Mouse (Mus musculus): Measurements from ENCODE around the gene Spint4. TPM values are rescaled to one million over a fixed set of nuclear protein-coding genes. Genes with fewer than 3 reads are reported as not detected.

The Spint4 gene
- polyA plus RNA-seq, 1 experiment from 2014 or later = not detected

DNA sequence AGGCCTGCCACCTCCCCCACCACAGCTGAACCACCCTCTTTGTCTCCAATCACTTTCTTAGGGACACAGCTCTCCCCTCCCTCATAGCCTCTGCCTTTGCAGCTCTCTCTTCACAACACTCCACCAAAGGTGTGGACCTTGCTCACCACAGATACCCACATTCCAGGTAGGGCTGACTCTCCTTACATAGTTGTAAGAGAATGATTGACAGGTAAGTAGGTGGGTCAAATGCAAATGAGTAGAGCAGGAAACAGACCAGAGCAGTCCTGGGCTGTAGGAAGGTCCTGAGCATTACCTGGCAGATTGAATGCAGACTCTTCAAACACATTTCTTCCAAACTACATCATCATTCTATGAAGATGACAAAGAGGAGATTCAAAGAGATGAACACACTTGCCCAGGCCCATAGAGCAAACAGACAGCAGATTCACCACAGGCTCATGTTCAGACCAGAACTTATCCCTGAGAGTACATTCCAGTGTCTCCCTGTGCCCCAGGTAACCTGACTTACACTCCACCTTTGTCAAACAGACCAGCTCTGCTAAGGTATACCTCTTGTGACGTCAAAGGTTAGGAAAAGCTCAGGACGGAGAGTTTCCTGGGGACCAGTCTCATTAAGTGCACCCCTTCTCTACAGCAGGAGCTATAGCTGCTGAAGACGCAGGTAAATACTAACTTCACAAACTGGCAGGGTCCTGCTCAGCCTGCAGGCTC, 39.2 kb downstream of the Spint4 start:
- no peak overlapping the region for H3K4me3 ChIP-seq
- no peaks in the 10 kb centered on the region for H3K36me3 ChIP-seq
- H3K4me2 ChIP-seq = no peak overlapping the region
- 80% methylated on average over 3 of the region's 3 CpGs for WGBS
- no peak overlapping the region for H3K27ac ChIP-seq
- H3K4me1 ChIP-seq (replicated peaks) = no peaks in the 10 kb centered on the region
- ATAC-seq (ENCODE audit: low FRiP score) = no peak
- 0 out of 2 replicates have a peak, but pooled peaks cover 5% of the 10 kb centered on the region for H3K27me3 ChIP-seq
- no peak overlapping the region for H3K9ac ChIP-seq
- H3K9me3 ChIP-seq = no peaks in the 10 kb centered on the region

DNA sequence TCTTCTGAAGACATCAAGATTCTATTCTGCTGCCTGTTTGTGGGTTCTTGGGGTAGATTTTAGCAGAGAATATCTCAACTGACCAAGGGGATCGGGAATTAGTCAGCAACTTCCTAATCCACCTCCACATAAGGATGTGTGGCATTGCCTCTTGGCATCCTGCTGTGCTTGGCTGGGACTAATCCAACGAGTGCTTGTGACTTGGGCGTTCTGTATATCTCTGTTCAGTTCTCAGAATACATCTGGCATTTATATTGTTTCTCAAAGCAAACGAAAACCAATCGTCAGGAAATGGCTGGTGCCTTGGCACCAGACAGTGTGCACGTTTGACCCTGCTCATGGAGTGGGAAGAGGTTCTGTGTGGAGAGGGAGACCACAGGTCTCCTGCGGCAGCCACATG, 41.6 kb downstream of the Spint4 start:
- Histone ChIP-seq H3K27ac (no peak overlapping the region), H3K4me1 (replicated peaks) (peaks cover under 1% of the 10 kb centered on the region), H3K27me3 (0 out of 2 replicates have a peak, but pooled peaks cover 9% of the 10 kb centered on the region), H3K36me3 (no peaks in the 10 kb centered on the region), H3K4me2 (no peak overlapping the region), H3K4me3 (no peak overlapping the region), H3K9me3 (no peaks in the 10 kb centered on the region), H3K9ac (no peak overlapping the region)
- 82% methylated on average over 7 of the region's 7 CpGs for WGBS
- ATAC-seq (ENCODE audit: low FRiP score) = no peak

DNA sequence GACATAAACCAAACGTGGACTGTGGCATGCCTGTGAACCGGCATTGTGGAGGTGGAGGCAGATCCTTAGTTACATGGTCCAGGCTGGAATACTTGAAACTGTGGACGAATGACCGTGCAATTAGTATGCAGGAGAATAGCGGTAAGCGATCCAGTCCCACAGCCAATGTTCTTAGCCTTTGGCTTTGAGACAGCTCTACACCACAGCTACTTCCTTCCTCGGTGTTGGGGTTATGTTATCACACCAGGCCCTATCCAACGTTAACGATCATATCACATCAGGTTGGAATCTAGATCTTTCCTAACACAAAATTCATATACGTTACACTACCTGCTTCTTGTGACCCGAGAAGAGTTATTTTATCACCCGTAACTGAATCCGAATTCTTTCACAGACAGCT, 46.7 kb downstream of the Spint4 start:
- no peak overlapping the region for H3K27ac ChIP-seq
- H3K9me3 ChIP-seq = no peaks in the 10 kb centered on the region
- peaks cover 24% of the 10 kb centered on the region for H3K36me3 ChIP-seq
- H3K27me3 ChIP-seq = 0 out of 2 replicates have a peak, but pooled peaks cover 4% of the 10 kb centered on the region
- peak overlapping the region; percentile 93 for H3K4me3 ChIP-seq
- H3K4me1 ChIP-seq (replicated peaks) = peaks cover 36% of the 10 kb centered on the region
- 70% methylated on average over 13 of the region's 13 CpGs for WGBS
- peak overlapping the region; percentile 96 for H3K4me2 ChIP-seq
- H3K9ac ChIP-seq = peak overlapping the region; percentile 95
- no peak for ATAC-seq (ENCODE audit: low FRiP score)

DNA sequence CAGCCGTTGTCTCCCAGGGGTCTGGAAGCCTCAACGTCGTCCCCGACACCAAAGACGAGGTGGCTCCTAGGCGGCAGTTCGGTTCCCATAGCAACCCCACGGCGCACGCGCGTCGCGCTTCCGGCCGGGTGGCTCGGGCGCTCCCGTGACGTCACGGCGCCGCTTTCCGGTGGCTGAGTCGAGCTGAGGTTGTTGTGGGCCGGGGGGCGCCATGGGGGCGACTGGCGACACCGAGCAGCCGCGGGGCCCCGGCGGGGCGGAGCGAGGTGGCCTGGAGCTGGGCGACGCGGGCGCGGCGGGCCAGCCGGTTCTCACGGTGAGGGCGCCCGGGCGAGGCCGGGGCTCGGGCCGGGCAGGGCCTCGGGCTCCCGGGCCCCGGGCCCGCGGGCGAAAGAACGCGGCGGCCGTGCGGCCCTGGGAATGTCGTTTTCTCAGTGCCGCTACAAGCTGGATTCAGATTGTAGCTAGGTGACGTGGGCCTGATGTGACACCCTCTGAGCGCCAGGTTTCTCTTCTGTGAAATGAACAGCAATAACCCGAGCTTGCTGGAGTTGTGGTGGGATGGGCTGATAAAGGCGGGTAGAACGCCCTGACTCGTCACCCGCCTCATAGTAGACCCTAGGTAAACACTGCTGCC, 47.7 kb downstream of the Spint4 start, which contains the start of the genes Wfdc3 and Dnttip1:
Gene Wfdc3 (minus strand): TSS at position 89 of the 637 bp plus-strand sequence.
Gene Dnttip1 (plus strand): TSS at position 141 of the 637 bp plus-strand sequence.
- Histone ChIP-seq H3K9ac (peak within 1 kb of the TSS; percentile 95), H3K4me3 (peak within 1 kb of the TSS; percentile 93)
- WGBS = under 1% methylated on average over 57 of the region's 70 CpGs

DNA sequence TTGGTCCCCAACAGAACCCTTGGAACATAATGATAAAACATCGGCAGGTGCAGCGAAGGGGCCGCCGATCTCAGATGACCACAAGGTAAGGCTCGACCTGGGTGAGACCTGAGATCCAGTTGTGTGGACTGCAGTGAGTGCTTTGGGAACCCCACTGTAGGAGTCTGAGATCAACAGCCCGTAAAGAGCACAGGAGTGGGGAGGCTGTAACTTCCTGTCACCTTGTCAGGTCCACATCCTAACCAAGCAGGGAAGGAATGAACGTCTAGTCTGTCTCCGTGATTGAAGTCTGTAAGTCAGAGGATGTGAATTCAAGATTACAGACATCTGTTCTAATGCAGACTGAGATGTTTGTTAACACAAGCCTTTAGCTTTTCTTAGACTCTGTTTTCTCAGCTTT, 48.4 kb downstream of the Spint4 start:
- Histone ChIP-seq H3K27ac (peak overlapping the region; percentile 78; the same call in 1 of the 2 replicates), H3K9me3 (no peaks in the 10 kb centered on the region), H3K4me3 (peak overlapping the region; percentile 93), H3K9ac (peak overlapping the region; percentile 95), H3K36me3 (peaks cover 41% of the 10 kb centered on the region), H3K4me2 (peak overlapping the region; percentile 96), H3K4me1 (replicated peaks) (peaks cover 36% of the 10 kb centered on the region), H3K27me3 (0 out of 2 replicates have a peak, but pooled peaks cover 4% of the 10 kb centered on the region)
- 58% methylated on average over 8 of the region's 8 CpGs for WGBS
- ATAC-seq (ENCODE audit: low FRiP score) = no peak

More for the DNA sequence above, 47.7 kb downstream of the Spint4 start, which contains the start of the genes Wfdc3 and Dnttip1:
- peak within 1 kb of the TSS; percentile 96 for H3K4me2 ChIP-seq
- H3K36me3 ChIP-seq = peaks cover 33% of the 10 kb centered on the region
- 0 out of 2 replicates have a peak, but pooled peaks cover 4% of the 10 kb centered on the region for H3K27me3 ChIP-seq
- peak; percentile 94 for ATAC-seq (ENCODE audit: low FRiP score)
- peak within 1 kb of the TSS; percentile 78 for H3K27ac ChIP-seq
- H3K4me1 ChIP-seq (replicated peaks) = peaks cover 36% of the 10 kb centered on the region
- no peaks in the 10 kb centered on the region for H3K9me3 ChIP-seq

DNA sequence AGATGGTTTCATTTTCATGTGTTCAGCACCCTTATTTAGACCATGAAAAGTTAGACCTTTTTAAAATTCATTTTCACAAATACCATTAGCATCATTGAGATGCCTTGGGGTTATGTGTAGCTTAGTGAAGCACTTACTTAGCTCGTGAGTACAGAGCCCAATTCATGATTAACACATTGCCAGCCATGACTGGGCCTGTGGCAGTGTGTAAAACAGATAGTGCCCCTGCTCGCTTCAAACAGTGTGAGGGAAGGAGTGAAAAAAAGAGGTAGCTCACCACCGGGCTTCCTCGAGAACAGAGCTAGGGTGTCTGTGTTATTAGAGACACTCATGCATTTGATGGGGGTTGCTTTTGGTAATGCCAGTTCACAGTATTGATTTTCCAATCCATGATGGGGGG, 49.9 kb downstream of the Spint4 start:
- peaks cover 36% of the 10 kb centered on the region for H3K4me1 ChIP-seq (replicated peaks)
- H3K36me3 ChIP-seq = peaks cover 55% of the 10 kb centered on the region
- H3K4me2 ChIP-seq = no peak overlapping the region
- H3K9ac ChIP-seq = no peak overlapping the region
- no peak overlapping the region for H3K4me3 ChIP-seq
- H3K27ac ChIP-seq = no peak overlapping the region
- 0 out of 2 replicates have a peak, but pooled peaks cover 3% of the 10 kb centered on the region for H3K27me3 ChIP-seq
- no peak for ATAC-seq (ENCODE audit: low FRiP score)
- WGBS = 79% methylated on average over 4 of the region's 4 CpGs
- no peaks in the 10 kb centered on the region for H3K9me3 ChIP-seq

DNA sequence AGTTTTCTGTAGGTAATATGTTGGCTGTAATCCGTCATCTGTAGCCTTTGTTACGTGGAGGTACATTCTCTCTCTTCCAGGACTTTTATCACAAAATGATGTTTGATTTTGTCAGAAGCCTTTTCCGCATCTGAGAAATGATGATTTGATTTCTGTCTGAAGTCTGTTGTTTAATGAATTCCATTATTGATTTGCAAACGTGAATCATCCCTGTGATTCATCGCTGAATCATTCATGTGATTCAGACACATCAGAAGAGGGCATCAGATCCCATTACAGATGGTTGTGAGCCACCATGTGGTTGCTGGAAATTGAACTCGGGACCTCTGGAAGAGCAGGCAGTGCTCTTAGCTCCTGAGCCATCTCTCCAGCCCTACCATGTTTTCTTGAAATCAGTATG, 50.7 kb downstream of the Spint4 start:
- peaks cover 62% of the 10 kb centered on the region for H3K36me3 ChIP-seq
- H3K9me3 ChIP-seq = no peaks in the 10 kb centered on the region
- no peak overlapping the region for H3K9ac ChIP-seq
- peaks cover 36% of the 10 kb centered on the region for H3K4me1 ChIP-seq (replicated peaks)
- H3K27ac ChIP-seq = no peak overlapping the region
- no peak overlapping the region for H3K4me2 ChIP-seq
- H3K4me3 ChIP-seq = no peak overlapping the region
- no peak for ATAC-seq (ENCODE audit: low FRiP score)
- WGBS = 88% methylated on average over 6 of the region's 6 CpGs
- H3K27me3 ChIP-seq = no peaks in the 10 kb centered on the region

Other genes with a start within 250 kb of the Spint4 start
- 84.3 and 85.3 TPM in 2 replicates for gene Sys1, start 241.5 kb upstream of the Spint4 start, polyA plus RNA-seq (2015; fragmentation: Nextera tagmentation; extraction: Ambion mirVana)
- gene Gm20458, start 237.5 kb upstream of the Spint4 start, polyA plus RNA-seq (2015; fragmentation: Nextera tagmentation; extraction: Ambion mirVana) = 5.0 and 5.9 TPM in 2 replicates
- gene Trp53tg5, start 224.8 kb upstream of the Spint4 start, polyA plus RNA-seq (2015; fragmentation: Nextera tagmentation; extraction: Ambion mirVana) = 0.18 TPM in 1 of 2 replicates, not detected in the other
- 12.0 and 13.8 TPM in 2 replicates for gene Dbndd2, start 212.4 kb upstream of the Spint4 start, polyA plus RNA-seq (2015; fragmentation: Nextera tagmentation; extraction: Ambion mirVana)
- gene Pigt, start 201.0 kb upstream of the Spint4 start, polyA plus RNA-seq (2015; fragmentation: Nextera tagmentation; extraction: Ambion mirVana) = 67.3 and 71.1 TPM in 2 replicates
- gene Wfdc2, start 136.1 kb upstream of the Spint4 start, polyA plus RNA-seq (2015; fragmentation: Nextera tagmentation; extraction: Ambion mirVana) = 4.5 and 5.5 TPM in 2 replicates
- gene Spint3, start 125.0 kb upstream of the Spint4 start, polyA plus RNA-seq (2015; fragmentation: Nextera tagmentation; extraction: Ambion mirVana) = not detected in 2 replicates
- gene Wfdc6a, start 113.1 kb upstream of the Spint4 start, polyA plus RNA-seq (2015; fragmentation: Nextera tagmentation; extraction: Ambion mirVana) = not detected in 2 replicates
- gene Eppin, start 104.9 kb upstream of the Spint4 start, polyA plus RNA-seq (2015; fragmentation: Nextera tagmentation; extraction: Ambion mirVana) = not detected in 2 replicates
- gene Wfdc6b, start 85.0 kb upstream of the Spint4 start, polyA plus RNA-seq (2015; fragmentation: Nextera tagmentation; extraction: Ambion mirVana) = not detected in 2 replicates
- gene Wfdc8, start 84.9 kb upstream of the Spint4 start, polyA plus RNA-seq (2015; fragmentation: Nextera tagmentation; extraction: Ambion mirVana) = not detected in 2 replicates
- not detected in 2 replicates for gene Wfdc16, start 59.7 kb upstream of the Spint4 start, polyA plus RNA-seq (2015; fragmentation: Nextera tagmentation; extraction: Ambion mirVana)
- not detected in 2 replicates for gene Wfdc10, start 42.5 kb upstream of the Spint4 start, polyA plus RNA-seq (2015; fragmentation: Nextera tagmentation; extraction: Ambion mirVana)
- gene Wfdc9, start 41.9 kb upstream of the Spint4 start, polyA plus RNA-seq (2015; fragmentation: Nextera tagmentation; extraction: Ambion mirVana) = not detected in 2 replicates
- gene Wfdc11, start 24.4 kb upstream of the Spint4 start, polyA plus RNA-seq (2015; fragmentation: Nextera tagmentation; extraction: Ambion mirVana) = not detected in 2 replicates
- not detected in 2 replicates for gene Wfdc13, start 13.4 kb upstream of the Spint4 start, polyA plus RNA-seq (2015; fragmentation: Nextera tagmentation; extraction: Ambion mirVana)
- gene Spint5, start 16.8 kb downstream of the Spint4 start, polyA plus RNA-seq (2015; fragmentation: Nextera tagmentation; extraction: Ambion mirVana) = not detected in 2 replicates
- 0.95 and 1.2 TPM in 2 replicates for gene Wfdc3, start 47.4 kb downstream of the Spint4 start, polyA plus RNA-seq (2015; fragmentation: Nextera tagmentation; extraction: Ambion mirVana)
- gene Dnttip1, start 47.5 kb downstream of the Spint4 start, polyA plus RNA-seq (2015; fragmentation: Nextera tagmentation; extraction: Ambion mirVana) = 65.0 and 72.3 TPM in 2 replicates
- gene Ube2c, start 71.4 kb downstream of the Spint4 start, polyA plus RNA-seq (2015; fragmentation: Nextera tagmentation; extraction: Ambion mirVana) = 97.2 and 108 TPM in 2 replicates
- gene Tnnc2, start 81.5 kb downstream of the Spint4 start, polyA plus RNA-seq (2015; fragmentation: Nextera tagmentation; extraction: Ambion mirVana) = 1.3 and 3.9 TPM in 2 replicates
- gene Snx21, start 87.3 kb downstream of the Spint4 start, polyA plus RNA-seq (2015; fragmentation: Nextera tagmentation; extraction: Ambion mirVana) = 21.0 and 22.4 TPM in 2 replicates
- gene Acot8, start 106.4 kb downstream of the Spint4 start, polyA plus RNA-seq (2015; fragmentation: Nextera tagmentation; extraction: Ambion mirVana) = 19.4 and 19.8 TPM in 2 replicates
- gene Zswim3, start 106.6 kb downstream of the Spint4 start, polyA plus RNA-seq (2015; fragmentation: Nextera tagmentation; extraction: Ambion mirVana) = 13.7 and 14.6 TPM in 2 replicates
- gene Zswim1, start 124.2 kb downstream of the Spint4 start, polyA plus RNA-seq (2015; fragmentation: Nextera tagmentation; extraction: Ambion mirVana) = 23.9 and 24.3 TPM in 2 replicates
- not detected in 2 replicates for gene Spata25, start 130.0 kb downstream of the Spint4 start, polyA plus RNA-seq (2015; fragmentation: Nextera tagmentation; extraction: Ambion mirVana)
- gene Ctsa, start 134.4 kb downstream of the Spint4 start, polyA plus RNA-seq (2015; fragmentation: Nextera tagmentation; extraction: Ambion mirVana) = 101 and 109 TPM in 2 replicates
- gene Neurl2, start 135.0 kb downstream of the Spint4 start, polyA plus RNA-seq (2015; fragmentation: Nextera tagmentation; extraction: Ambion mirVana) = 5.4 and 5.9 TPM in 2 replicates
- gene Pltp, start 159.2 kb downstream of the Spint4 start, polyA plus RNA-seq (2015; fragmentation: Nextera tagmentation; extraction: Ambion mirVana) = 123 and 127 TPM in 2 replicates
- 87.8 and 95.3 TPM in 2 replicates for gene Pcif1, start 180.8 kb downstream of the Spint4 start, polyA plus RNA-seq (2015; fragmentation: Nextera tagmentation; extraction: Ambion mirVana)
- 13.1 and 13.9 TPM in 2 replicates for gene Zfp335, start 213.3 kb downstream of the Spint4 start, polyA plus RNA-seq (2015; fragmentation: Nextera tagmentation; extraction: Ambion mirVana)
- 23.8 and 25.2 TPM in 2 replicates for gene Mmp9, start 242.3 kb downstream of the Spint4 start, polyA plus RNA-seq (2015; fragmentation: Nextera tagmentation; extraction: Ambion mirVana)

Data from hindbrain, embryonic 13.5 days (tissue).